Mouse (Mus musculus): ENCODE measurements around the gene Cope. TPM values are rescaled to one million over a fixed set of nuclear protein-coding genes. Genes with fewer than 3 reads are reported as not detected.

Gene Cope
- polyA plus RNA-seq, 1 experiment from 2014 or later: 300 TPM

GRCm38 (mm10) chr8:70356111-70356510 is 53.8 kb downstream of the Cope start:
- Histone ChIP-seq H3K36me3 (replicated peaks) (0 out of 2 replicates have a peak, but pooled peaks cover 2% of the 10 kb centered on the region), H3K4me1 (peaks cover 28% of the 10 kb centered on the region), H3K9me3 (no peaks in the 10 kb centered on the region), H3K4me3 (no peak overlapping the region), H3K27ac (no peak overlapping the region), H3K27me3 (ENCODE audit: poor library complexity, severe bottlenecking) (peaks cover 4% of the 10 kb centered on the region)
- WGBS: 83% methylated on average over 1 of the region's 1 CpGs
- no peak for DNase-seq (ENCODE audit: extremely low spot score, low spot score)

GRCm38 (mm10) chr8:70359411-70359810 is 57.1 kb downstream of the Cope start:
- WGBS: 63% methylated on average over 3 of the region's 3 CpGs

GRCm38 (mm10) chr8:70360769-70361168 is 58.5 kb downstream of the Cope start:
- WGBS: 53% methylated on average over 4 of the region's 4 CpGs
- H3K36me3 ChIP-seq (replicated peaks): no peaks in the 10 kb centered on the region
- H3K4me3 ChIP-seq: no peak overlapping the region
- H3K9me3 ChIP-seq: no peaks in the 10 kb centered on the region
- H3K27me3 ChIP-seq (ENCODE audit: poor library complexity, severe bottlenecking): peaks cover 16% of the 10 kb centered on the region
- DNase-seq (ENCODE audit: extremely low spot score, low spot score): no peak
- peaks cover 8% of the 10 kb centered on the region for H3K4me1 ChIP-seq
- no peak overlapping the region for H3K27ac ChIP-seq

More at GRCm38 (mm10) chr8:70359411-70359810, 57.1 kb downstream of the Cope start:
- Histone ChIP-seq H3K4me1 (peaks cover 8% of the 10 kb centered on the region), H3K27ac (no peak overlapping the region), H3K27me3 (ENCODE audit: poor library complexity, severe bottlenecking) (peaks cover 16% of the 10 kb centered on the region), H3K9me3 (no peaks in the 10 kb centered on the region), H3K4me3 (no peak overlapping the region), H3K36me3 (replicated peaks) (no peaks in the 10 kb centered on the region)
- no peak for DNase-seq (ENCODE audit: extremely low spot score, low spot score)

GRCm38 (mm10) chr8:70361484-70362032 is 59.2 kb downstream of the Cope start:
- H3K4me1 ChIP-seq: peaks cover 10% of the 10 kb centered on the region
- H3K9me3 ChIP-seq: no peaks in the 10 kb centered on the region
- H3K4me3 ChIP-seq: no peak overlapping the region
- no peaks in the 10 kb centered on the region for H3K36me3 ChIP-seq (replicated peaks)
- peaks cover 20% of the 10 kb centered on the region for H3K27me3 ChIP-seq (ENCODE audit: poor library complexity, severe bottlenecking)
- DNase-seq (ENCODE audit: extremely low spot score, low spot score): no peak
- 82% methylated on average over 10 of the region's 10 CpGs for WGBS
- H3K27ac ChIP-seq: no peak overlapping the region

Other genes with a start within 250 kb of the Cope start
- 0.35 and 0.68 TPM in 2 replicates for gene Tm6sf2, start 229.6 kb upstream of the Cope start, polyA plus RNA-seq (2016; fragmentation: Nextera tagmentation; extraction: Ambion mirVana)
- 0.05 and 0.12 TPM in 2 replicates for gene Hapln4, start 219.1 kb upstream of the Cope start, polyA plus RNA-seq (2016; fragmentation: Nextera tagmentation; extraction: Ambion mirVana)
- gene Ncan, start 181.6 kb upstream of the Cope start, polyA plus RNA-seq (2016; fragmentation: Nextera tagmentation; extraction: Ambion mirVana): 10.5 and 13.5 TPM in 2 replicates
- 35.7 and 37.9 TPM in 2 replicates for gene Nr2c2ap, start 171.2 kb upstream of the Cope start, polyA plus RNA-seq (2016; fragmentation: Nextera tagmentation; extraction: Ambion mirVana)
- 17.1 and 19.2 TPM in 2 replicates for gene Rfxank, start 163.4 kb upstream of the Cope start, polyA plus RNA-seq (2016; fragmentation: Nextera tagmentation; extraction: Ambion mirVana)
- 38.5 and 41.6 TPM in 2 replicates for gene Borcs8, start 163.0 kb upstream of the Cope start, polyA plus RNA-seq (2016; fragmentation: Nextera tagmentation; extraction: Ambion mirVana)
- gene Mef2b, start 162.8 kb upstream of the Cope start, polyA plus RNA-seq (2016; fragmentation: Nextera tagmentation; extraction: Ambion mirVana): 0.71 and 0.74 TPM in 2 replicates
- 68.8 and 70.2 TPM in 2 replicates for gene Tmem161a, start 130.2 kb upstream of the Cope start, polyA plus RNA-seq (2016; fragmentation: Nextera tagmentation; extraction: Ambion mirVana)
- gene Slc25a42, start 90.2 kb upstream of the Cope start, polyA plus RNA-seq (2016; fragmentation: Nextera tagmentation; extraction: Ambion mirVana): 2.2 and 2.6 TPM in 2 replicates
- gene Sugp2, start 68.3 kb upstream of the Cope start, polyA plus RNA-seq (2016; fragmentation: Nextera tagmentation; extraction: Ambion mirVana): 55.7 and 56.7 TPM in 2 replicates
- gene Armc6, start 68.1 kb upstream of the Cope start, polyA plus RNA-seq (2016; fragmentation: Nextera tagmentation; extraction: Ambion mirVana): 29.4 and 32.7 TPM in 2 replicates
- 115 and 120 TPM in 2 replicates for gene Homer3, start 19.7 kb upstream of the Cope start, polyA plus RNA-seq (2016; fragmentation: Nextera tagmentation; extraction: Ambion mirVana)
- gene Ddx49, start within 50 bp of the Cope start, polyA plus RNA-seq (2016; fragmentation: Nextera tagmentation; extraction: Ambion mirVana): 54.9 and 57.2 TPM in 2 replicates
- gene Cers1, start 13.3 kb downstream of the Cope start, polyA plus RNA-seq (2016; fragmentation: Nextera tagmentation; extraction: Ambion mirVana): 4.1 and 4.5 TPM in 2 replicates
- gene Gdf1, start 27.3 kb downstream of the Cope start, polyA plus RNA-seq (2016; fragmentation: Nextera tagmentation; extraction: Ambion mirVana): 3.7 and 4.6 TPM in 2 replicates
- gene Upf1, start 50.8 kb downstream of the Cope start, polyA plus RNA-seq (2016; fragmentation: Nextera tagmentation; extraction: Ambion mirVana): 14.5 and 16.3 TPM in 2 replicates
- gene Comp, start 71.0 kb downstream of the Cope start, polyA plus RNA-seq (2016; fragmentation: Nextera tagmentation; extraction: Ambion mirVana): 0.19 and 0.38 TPM in 2 replicates
- gene Crtc1, start 137.1 kb downstream of the Cope start, polyA plus RNA-seq (2016; fragmentation: Nextera tagmentation; extraction: Ambion mirVana): 14.8 and 16.4 TPM in 2 replicates
- 19.9 and 20.2 TPM in 2 replicates for gene Klhl26, start 174.4 kb downstream of the Cope start, polyA plus RNA-seq (2016; fragmentation: Nextera tagmentation; extraction: Ambion mirVana)
- gene Tmem59l, start 184.8 kb downstream of the Cope start, polyA plus RNA-seq (2016; fragmentation: Nextera tagmentation; extraction: Ambion mirVana): 16.7 and 19.5 TPM in 2 replicates
- 34.1 and 48.4 TPM in 2 replicates for gene Crlf1, start 190.6 kb downstream of the Cope start, polyA plus RNA-seq (2016; fragmentation: Nextera tagmentation; extraction: Ambion mirVana)
- 126 and 136 TPM in 2 replicates for gene Rex1bd, start 204.2 kb downstream of the Cope start, polyA plus RNA-seq (2016; fragmentation: Nextera tagmentation; extraction: Ambion mirVana)
- gene Uba52, start 208.3 kb downstream of the Cope start, polyA plus RNA-seq (2016; fragmentation: Nextera tagmentation; extraction: Ambion mirVana): 879 and 899 TPM in 2 replicates
- gene Fkbp8, start 225.2 kb downstream of the Cope start, polyA plus RNA-seq (2016; fragmentation: Nextera tagmentation; extraction: Ambion mirVana): 295 and 303 TPM in 2 replicates
- 52.6 and 57.2 TPM in 2 replicates for gene Kxd1, start 225.4 kb downstream of the Cope start, polyA plus RNA-seq (2016; fragmentation: Nextera tagmentation; extraction: Ambion mirVana)
- 20.8 and 22.7 TPM in 2 replicates for gene Ell, start 236.9 kb downstream of the Cope start, polyA plus RNA-seq (2016; fragmentation: Nextera tagmentation; extraction: Ambion mirVana)

All from forebrain, embryonic 10.5 days (tissue).